Mouse (Mus musculus) left cerebral cortex, postnatal 4 days (tissue): ENCODE data around the gene Slc29a1. TPM values are rescaled to one million over a fixed set of nuclear protein-coding genes. Genes with fewer than 3 reads are reported as not detected.

ENCODE experiments used
- DNase-seq: peaks from one replicate; pipeline ENCODE4 v3.0.0-alpha.2; 2022
- intact Hi-C: fragments of 180-260 bp; cut with DNase I; formaldehyde crosslinking; loops from one replicate; pipeline ENCODE4 v1.15.1; 2025
- total RNA-seq, 2 experiments: library from RNA; stranded (reverse); gene quantifications; 2 replicates each; pipeline ENCODE4 v1.2.3; 2021

The Slc29a1 gene
- total RNA-seq, 2 experiments from 2014 or later: 68.8 to 69.9 TPM

DNA sequence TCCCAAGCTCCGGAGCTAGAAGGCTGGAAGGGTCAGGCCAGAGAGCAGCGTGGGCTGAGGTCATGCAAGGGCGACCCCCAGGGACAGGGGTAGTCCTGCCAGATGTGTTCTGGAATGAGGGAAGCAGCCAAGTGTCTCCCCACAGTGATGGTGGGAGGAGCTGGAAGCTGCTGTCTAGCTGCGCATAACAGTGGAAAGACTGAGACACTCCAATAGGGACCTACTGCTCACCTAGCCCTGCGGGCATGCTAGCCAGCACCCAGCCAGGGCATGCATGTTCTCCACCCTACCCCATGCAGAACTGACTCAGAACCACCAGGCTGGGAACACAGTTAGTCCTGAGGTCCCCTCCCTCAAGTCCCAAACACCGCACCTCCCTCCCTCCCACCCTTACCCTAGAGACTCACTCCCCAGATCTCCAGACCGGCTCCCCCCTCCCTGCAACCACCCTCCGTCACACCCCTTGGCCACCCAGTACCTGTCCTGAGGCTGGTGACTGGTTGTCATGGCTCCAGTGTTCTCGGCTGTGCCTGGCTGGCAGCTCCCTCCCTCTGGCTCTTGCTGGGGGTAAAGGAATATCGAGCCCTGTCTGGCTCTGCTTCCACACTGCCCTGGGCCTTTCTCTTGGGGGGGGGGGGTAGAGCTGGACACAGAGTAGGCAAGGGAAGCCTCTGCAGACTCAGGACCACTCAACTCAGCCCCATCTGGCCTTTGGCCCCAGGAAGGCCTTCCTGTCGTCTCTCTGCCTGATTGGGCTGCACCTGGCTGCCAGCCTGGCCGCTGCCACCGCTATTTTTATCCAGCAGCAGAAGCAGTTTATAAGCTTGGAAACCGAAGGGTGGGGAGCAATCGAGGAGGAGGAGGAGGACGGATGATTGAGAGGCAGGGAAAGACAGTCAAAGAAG is 7.5 kb downstream of the Slc29a1 start:
- intact Hi-C loops: no loop called here
- DNase-seq: no peak

DNA sequence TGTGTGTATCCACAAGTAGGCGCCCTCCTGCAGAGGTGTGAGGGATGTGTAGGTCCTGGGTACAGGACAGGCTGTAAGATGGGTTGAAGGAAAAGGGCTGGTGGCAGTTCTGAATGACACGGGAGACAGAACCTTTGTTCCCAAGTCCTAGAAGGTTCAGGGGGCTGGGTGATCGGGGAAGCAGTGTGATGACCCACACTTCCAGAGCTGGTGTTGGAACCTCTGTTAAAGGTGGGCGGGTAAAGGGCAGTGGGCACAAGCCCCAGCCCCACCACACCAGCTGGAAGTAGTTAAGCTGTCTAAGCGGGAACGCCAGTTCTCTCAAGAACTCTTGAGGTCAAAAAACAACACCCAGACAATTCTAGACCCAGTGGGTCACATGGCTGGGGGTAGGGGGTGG is 9.0 kb downstream of the Slc29a1 start:
- DNase-seq: no peak
- intact Hi-C loops: no loop called here

DNA sequence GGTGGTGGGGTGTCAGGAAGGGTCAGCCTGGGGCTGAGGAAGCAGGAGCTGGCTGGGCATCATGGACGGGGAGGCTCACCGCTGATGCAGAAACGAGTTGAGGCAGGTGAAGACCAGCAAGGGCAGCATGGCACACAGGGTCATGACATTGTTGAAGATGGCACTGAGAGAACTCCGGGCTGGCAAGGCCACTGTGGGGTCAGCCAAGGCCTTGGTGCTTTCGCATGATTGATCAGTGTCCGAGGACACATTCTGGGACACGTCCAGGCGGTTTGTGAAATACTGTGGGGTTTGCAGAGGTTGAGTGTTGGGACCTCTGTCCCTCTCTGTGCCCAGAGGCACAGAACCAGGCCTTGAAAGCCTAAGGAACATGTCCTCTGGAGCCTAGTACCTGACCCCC is 9.6 kb downstream of the Slc29a1 start:
- no peak for DNase-seq
- intact Hi-C loops: no loop called here

DNA sequence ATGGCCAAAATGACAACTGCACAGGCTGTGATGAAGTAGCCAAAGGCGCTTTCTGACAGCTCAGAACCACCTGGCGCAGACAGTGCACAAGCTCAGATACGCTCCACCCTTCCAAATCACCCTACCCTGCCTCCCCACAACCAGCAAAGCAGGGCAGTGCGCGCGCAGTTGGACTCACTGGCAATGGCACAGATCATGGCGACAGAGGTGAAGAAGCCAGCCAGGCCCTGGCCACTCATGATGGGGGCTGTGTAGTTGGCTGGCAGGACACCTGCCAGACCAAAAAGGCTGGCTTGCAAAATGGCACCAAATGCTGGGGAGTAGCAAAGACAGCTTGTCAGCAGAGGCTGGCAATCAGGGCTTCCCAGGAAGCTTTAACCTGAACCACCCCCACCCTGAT is 10.2 kb downstream of the Slc29a1 start:
- no peak for DNase-seq

DNA sequence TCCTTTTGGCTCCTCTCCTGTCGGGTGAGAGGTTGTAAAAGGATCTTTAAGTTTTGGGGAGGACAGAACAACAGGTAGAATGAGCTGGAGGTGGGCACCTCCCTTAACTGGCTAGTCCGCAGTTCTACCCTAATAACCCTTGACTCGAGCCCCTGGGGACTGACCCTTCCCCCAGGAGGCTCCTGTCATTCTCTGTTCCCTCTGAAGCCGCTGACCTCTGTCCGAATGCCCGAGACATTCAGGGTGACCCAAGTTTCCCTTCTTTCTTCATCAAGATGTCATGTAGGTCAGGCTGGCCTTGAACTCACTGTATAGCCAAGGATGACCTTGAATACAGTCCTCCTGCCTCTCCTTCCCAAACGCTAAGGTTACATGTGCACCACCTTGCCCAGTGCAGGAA is 11.0 kb downstream of the Slc29a1 start:
- no peak for DNase-seq
- intact Hi-C loops: no loop called here

More for the DNA sequence above, 10.2 kb downstream of the Slc29a1 start:
- intact Hi-C loops: no loop called here

DNA sequence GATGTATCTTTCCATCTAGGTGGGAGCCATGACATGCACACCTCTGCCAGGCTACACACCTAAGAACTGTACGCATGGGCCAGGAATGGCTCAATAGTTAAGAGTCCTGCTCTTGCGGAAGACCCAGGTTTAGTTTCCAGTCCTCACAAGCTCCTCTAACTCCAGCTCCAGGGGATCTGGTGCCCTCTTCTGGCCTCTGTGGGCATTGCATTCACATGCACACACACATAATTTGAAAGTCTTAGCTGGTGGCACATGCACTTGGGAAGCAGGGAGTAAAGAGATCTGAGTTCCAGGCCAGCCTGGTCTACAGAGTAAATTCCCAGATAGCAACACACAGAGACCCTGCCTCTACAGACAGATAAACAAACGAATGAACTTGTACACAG is 13.0 kb downstream of the Slc29a1 start:
- intact Hi-C loops: no loop called here
- DNase-seq: no peak

DNA sequence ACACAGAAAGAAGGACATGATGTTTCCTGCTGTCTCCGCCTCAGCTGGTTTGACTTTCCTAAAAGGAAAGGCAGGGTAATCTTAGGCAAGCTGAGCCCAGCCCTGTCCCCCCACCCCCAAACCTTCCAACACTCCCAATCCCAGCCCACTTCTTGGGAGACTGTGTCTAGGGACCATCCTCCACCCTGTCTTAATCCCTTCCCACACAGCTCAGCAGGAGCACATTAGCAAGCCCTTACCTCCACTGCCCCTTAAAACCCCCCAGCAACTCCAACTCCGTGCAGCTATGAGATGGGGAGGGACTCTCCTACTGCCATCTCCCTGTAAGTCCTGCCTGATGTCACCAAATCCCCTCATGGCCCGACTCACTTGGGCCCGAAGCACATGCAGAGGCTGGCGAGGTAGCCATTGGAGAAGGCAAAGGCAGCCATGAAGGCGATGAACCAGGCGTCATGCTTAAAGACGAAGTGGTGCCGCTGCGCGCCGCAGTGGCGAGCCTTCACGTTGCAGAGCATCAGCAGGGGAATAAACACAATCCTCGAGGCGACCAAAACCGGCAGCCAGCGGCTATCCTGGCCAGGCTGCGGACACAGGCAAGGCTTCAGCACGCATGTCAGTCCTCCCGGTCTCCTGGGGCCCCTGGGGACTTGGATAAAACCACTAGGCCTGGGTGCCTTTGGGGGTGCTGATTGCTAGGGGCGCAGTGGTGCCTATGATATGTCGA is 13.5 kb downstream of the Slc29a1 start:
- intact Hi-C loops: no loop called here
- DNase-seq: no peak

DNA sequence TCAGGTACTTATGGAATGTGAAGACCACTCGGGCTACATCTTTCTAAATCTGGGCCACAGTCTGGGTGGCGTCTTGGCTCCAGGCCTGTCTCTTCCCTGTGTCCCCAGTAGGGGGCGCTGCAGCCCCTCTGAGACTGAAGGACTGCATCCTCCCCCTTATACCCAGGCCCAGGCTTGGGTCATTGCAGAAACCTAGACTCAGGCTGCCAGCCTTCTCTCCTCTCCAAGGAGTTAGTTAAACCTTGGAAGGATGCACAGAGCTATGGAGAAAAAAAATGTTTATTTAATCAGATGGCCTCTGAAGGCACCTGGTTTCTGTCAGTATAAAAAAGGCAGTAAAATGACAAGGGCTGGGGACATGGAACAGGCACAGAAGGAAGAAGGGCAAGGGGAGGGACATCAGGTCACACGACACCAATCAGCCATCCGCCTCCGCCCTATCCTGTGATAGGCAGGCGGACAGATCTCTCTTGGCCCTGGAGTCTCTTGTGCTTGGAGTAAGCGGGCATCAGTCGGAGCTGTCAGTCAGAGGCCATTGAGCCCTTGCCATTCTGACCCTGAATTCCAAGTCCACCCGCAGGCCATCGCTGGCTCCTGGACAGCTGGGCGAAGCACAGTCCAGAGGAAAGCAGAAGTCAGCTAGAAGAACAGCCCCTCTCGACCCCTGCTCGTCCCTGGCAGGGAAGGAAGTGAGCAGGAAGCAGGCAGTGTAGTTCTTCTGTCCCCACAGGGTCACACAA is 14.3 kb downstream of the Slc29a1 start:
- intact Hi-C loops: loop anchor here (5.0 kb wide), 2 partner anchors 42 to 57 kb away; no protein-coding TSS in a partner anchor

DNA sequence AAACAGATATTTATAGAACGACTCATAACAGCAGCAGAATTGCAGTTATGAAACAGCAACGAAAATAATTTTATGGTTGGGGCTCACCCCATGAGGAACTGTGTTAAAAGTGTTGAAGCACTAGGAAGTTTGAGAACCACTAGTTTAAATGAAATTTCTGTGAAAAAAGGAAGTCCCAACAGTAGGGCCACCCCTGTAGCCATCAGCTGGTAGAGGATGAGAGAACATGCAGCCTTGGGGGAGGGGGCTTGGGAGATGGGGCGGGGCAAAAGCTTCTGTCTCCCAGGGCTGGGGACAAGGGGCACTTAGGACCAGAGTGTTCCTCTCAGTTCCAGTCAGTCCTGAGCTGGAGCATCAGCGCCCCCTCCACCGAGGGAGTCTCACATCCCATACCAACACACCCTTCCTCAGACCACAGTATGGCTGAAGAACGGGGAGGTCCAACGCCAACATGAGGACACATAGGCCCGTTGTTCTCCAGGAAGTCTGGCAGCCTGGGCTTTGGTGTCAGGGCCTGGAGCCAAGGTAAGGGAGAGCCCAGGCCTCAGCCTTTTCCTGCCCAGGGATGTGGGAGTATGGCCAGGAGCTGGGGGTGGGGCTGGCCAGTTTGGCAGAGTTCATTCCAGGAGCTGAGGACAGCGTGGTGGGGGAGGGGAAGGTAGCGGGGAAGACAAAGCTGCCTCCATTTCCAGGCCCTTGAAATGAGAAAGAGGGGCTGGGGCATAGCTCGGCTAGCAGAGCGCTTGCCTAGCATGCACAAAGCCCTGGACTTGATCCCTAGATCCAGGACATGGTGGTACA is 15.1 kb downstream of the Slc29a1 start:
- DNase-seq: peak; percentile 96
- intact Hi-C loops: loop anchor here (5.0 kb wide), 2 partner anchors 43 to 58 kb away; no protein-coding TSS in a partner anchor

More for the DNA sequence above, 14.3 kb downstream of the Slc29a1 start:
- peak; percentile 88 for DNase-seq

DNA sequence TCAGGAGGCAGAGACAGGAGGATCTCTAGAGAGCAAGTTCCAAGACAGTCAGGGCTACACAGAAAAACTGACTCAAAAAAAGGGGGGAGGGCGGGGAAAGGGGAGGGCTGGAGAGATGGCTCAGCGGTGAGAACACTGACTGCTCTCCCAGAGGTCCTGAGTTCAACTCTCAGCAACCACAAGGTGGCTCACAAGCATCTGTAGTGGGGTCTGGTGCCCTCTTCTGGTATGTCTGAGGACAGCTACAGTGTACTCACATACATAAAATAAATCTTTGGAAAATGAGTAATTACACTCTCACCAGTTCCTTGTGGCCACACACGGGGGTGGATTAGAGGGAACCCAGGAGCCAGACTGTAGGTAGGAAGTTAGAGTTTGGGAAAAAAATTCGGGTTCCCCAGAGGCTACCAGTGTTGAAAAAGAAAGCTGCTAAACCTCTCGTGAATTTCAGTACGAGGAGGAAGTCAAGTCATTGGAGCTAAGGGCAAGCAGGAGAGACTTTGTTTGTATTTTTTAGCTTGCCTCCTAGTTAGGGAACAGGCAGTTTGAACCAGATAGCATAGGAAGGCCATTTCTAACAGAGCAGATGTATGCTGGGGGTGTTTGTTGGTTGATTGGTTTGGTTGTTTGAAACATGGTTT is 16.6 kb downstream of the Slc29a1 start:
- no peak for DNase-seq
- intact Hi-C loops: loop anchor here (5.0 kb wide), 2 partner anchors 44 to 59 kb away; no protein-coding TSS in a partner anchor

DNA sequence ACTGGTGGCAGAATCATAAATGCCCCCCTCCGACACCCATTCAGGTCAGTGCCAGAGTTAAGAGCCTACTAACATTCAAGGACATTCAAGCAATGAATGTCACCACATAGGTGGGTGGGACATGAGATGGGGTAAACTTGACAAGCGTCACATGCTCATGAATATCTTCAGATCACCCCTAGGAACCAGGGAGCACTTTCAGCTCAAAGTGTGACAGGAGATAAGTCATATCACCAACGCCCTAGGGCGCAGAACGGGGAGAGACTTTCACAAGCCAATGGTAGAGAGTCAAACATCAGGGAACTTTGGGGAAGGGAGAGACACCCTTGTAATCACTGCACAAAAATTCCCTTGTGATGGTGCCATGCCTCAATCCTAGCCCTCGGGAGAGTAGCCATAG is 17.2 kb downstream of the Slc29a1 start:
- intact Hi-C loops: loop anchor here (5.0 kb wide), 2 partner anchors 45 to 60 kb away; no protein-coding TSS in a partner anchor
- no peak for DNase-seq

DNA sequence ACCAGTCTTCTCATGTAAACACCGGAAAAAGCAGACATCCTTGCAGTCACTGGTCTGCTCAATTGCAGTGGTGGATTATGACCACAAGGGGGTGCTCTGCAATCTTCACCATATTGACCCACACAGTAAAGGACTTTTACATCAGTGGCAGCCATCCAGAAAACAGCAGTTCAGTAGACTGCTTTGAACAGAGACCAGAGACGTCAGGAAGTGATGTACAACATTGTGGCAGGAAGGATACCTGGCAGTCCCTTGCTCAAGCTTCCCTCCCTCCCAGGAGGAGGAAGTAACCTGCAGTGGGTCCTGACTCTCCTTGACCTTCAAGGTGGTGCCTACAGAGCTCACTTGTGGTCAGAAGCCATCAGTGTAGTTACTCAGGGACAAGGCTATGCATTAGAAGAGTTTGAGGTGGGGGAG is 17.8 kb downstream of the Slc29a1 start:
- intact Hi-C loops: loop anchor here (5.0 kb wide), 2 partner anchors 46 to 61 kb away; no protein-coding TSS in a partner anchor
- peak; percentile 78 for DNase-seq

DNA sequence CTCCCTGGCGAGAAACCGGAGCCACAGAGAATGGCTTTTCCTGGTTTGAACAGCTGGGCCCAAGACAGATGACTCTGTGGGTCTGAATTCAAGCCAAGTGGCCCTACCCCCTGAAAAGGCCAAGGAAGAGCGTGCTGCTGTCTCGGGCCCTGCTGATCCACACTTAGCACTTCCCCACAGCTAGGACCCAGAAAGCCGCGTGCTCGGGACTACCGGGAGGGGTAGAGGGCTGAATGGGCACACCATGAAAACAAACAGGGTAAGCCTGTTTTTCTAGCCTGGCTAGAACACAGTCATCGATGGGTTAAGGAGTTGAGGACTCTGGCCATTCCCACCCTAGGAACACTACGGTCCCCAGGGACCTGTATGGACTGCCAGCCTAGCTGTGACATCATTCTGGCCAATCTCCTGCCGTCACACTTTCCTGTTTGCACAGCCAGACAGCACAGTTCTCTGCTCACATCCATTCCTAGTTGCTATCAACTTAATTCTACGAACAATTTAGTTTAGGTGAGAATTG is 18.4 kb downstream of the Slc29a1 start:
- intact Hi-C loops: loop anchor here (5.0 kb wide), 2 partner anchors 46 to 61 kb away; no protein-coding TSS in a partner anchor
- no peak for DNase-seq

DNA sequence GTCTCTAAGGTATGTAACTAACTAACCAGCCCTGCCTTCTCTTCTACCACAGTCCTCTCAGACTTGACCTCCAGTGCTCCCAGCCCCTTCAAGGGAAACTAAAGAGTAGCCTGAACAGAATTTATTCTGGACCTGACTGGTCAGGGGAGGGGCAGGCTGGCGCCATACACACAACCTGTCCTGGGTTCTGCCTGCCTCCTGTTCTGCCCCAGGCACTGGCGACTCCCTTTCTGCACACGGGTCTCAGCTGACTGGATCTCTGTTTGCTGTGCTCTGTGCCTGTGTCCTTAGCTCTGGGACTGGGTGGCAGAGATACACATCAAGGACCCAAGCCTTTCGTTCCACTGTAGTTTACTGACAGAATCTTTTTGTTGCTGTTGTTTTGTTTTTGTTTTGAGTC is 19.9 kb downstream of the Slc29a1 start:
- no peak for DNase-seq
- intact Hi-C loops: no loop called here

DNA sequence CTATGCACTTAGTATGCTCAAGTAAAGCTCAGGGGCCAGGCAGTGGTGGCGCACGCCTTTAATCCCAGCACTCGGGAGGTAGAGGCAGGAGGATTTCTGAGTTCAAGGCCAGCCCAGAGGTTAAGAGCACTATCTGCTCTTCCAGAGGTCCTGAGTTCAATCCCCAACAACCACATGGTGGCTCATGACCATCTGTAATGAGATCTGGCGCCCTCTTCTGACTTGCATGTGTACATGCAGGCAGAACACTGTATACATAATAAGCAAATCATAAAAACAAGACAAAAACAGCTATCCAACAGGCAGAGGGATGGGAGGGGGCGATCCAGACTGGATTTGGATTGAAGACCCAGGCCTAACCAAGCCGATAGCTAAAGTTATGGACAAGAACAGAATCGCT is 20.6 kb downstream of the Slc29a1 start:
- intact Hi-C loops: no loop called here
- no peak for DNase-seq

DNA sequence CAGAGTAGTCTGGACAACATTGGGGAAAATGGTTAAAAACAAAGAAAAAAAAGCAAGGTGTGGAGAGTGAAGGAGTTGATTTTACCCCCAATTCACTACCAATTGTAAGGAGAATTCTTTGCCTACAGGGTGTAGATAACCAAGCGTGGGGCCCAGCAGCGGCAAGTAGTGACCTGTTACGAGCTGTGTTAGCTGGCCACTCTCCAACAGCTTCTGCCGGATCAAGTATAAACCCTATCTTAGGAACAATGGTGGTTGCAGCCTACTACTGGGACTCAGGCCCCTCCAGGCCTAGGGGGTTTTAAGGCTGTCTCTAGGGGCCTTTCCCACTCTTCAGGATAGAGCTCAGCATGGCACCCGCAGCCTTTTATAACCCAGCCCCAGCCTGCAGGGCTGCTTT is 21.2 kb downstream of the Slc29a1 start:
- intact Hi-C loops: no loop called here
- no peak for DNase-seq

DNA sequence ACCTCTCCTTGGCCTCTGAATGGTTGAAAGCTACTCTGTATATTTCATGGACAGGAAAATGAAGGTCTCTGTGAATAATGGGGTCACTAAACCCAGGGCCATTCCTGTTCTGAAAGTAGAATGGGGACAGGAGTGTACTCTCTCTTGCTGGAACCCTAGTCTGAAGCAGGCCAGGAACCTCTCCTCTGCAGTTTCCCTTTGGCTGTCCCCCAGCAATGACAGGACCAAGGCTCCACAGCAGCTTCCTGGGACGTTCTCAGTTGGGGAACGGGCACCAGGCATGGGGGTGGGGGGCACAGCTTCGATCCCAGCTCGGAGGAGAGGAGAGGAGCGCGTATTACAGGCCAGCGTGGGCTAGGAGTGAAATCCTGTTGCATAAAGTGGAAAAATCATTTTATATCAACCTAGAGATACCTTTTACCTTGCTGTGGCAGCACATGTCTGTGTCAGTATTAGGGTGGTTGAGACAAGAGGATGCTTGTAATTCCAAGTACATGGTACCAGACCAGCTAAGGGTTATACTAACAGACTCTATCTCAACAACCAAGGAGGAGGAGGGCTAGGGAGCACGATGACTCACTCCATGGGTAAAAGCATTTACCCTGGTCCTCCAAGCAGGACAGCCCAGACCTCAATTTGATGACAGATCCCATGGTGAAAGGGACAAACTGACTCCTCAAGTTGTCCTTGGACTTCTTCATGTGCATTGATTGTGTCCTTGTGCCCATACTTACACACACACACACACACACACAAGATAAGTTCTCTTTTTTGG is 24.1 kb downstream of the Slc29a1 start:
- intact Hi-C loops: no loop called here
- no peak for DNase-seq

DNA sequence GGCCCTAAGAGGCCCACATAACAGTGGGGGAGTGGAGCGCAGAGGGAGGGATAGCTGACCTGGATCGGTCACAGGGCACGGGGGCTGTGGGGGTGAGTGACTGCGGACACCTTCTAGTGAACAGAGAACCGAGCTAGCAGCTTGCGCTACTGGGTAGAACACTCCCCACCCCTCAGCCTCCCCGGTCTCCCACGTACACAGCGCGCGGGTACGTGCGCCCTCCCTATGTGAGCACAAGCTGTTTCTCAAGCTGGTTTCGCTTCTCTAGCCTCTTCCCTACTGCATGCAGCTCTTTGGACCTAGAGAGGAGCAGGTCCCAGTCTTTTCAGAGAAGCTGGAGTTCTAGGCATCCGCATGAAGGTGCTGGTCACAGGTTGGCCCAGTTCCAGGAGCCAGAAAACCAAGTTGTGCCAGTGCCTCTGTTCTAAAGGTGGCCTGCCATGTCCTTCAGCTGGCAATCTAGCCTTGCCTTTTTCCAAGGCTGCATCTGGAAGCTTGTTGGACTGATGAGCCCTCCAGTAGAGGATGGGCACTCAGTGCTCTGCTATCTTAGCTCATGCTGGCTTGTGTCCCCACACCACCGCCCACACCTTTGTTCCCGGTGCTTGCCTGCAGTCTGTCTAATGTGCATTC is 25.2 kb downstream of the Slc29a1 start:
- DNase-seq: peak; percentile 73
- intact Hi-C loops: no loop called here
